Mouse (Mus musculus): Measurements from ENCODE around the gene Kdm5b. TPM values are rescaled to one million over a fixed set of nuclear protein-coding genes. Genes with fewer than 3 reads are reported as not detected.

Gene Kdm5b
- polyA plus RNA-seq, 1 experiment from 2014 or later: 16.5 TPM

GRCm38 (mm10) chr1:134653603-134654257 lies 93.8 kb downstream of the Kdm5b start:
- Histone ChIP-seq H3K27ac (no peak overlapping the region), H3K4me1 (0 out of 2 replicates have a peak, but pooled peaks cover 5% of the 10 kb centered on the region), H3K27me3 (replicated peaks) (peaks cover 65% of the 10 kb centered on the region), H3K4me3 (no peak overlapping the region), H3K9me3 (replicated peaks) (no peaks in the 10 kb centered on the region), H3K4me2 (no peak overlapping the region), H3K36me3 (no peaks in the 10 kb centered on the region), H3K9ac (no peak overlapping the region)
- 27% methylated on average over 10 of the region's 10 CpGs for WGBS (ENCODE audit: insufficient replicate concordance)
- ATAC-seq: no peak

GRCm38 (mm10) chr1:134658841-134659240 lies 98.9 kb downstream of the Kdm5b start:
- Histone ChIP-seq H3K4me3 (no peak overlapping the region), H3K36me3 (no peaks in the 10 kb centered on the region), H3K27ac (no peak overlapping the region), H3K27me3 (replicated peaks) (peaks cover 29% of the 10 kb centered on the region), H3K4me2 (no peak overlapping the region), H3K9ac (no peak overlapping the region), H3K4me1 (no peaks in the 10 kb centered on the region), H3K9me3 (replicated peaks) (no peaks in the 10 kb centered on the region)
- no peak for ATAC-seq
- WGBS (ENCODE audit: insufficient replicate concordance): 57% methylated on average over 7 of the region's 7 CpGs

- no peaks in the 10 kb centered on the region for H3K36me3 ChIP-seq
- H3K4me2 ChIP-seq: no peak overlapping the region
- peaks cover 27% of the 10 kb centered on the region; the same call in 1 of the 2 replicates for H3K27me3 ChIP-seq (replicated peaks)
- WGBS (ENCODE audit: insufficient replicate concordance): 46% methylated on average over 7 of the region's 7 CpGs
- no peak overlapping the region for H3K27ac ChIP-seq
- no peak overlapping the region; the same call in 1 of the 2 replicates for H3K9ac ChIP-seq
- H3K4me3 ChIP-seq: no peak overlapping the region
- no peaks in the 10 kb centered on the region for H3K4me1 ChIP-seq
- no peaks in the 10 kb centered on the region for H3K9me3 ChIP-seq (replicated peaks)
- no peak for ATAC-seq
Observed at GRCm38 (mm10) chr1:134660163-134660562, 100.2 kb downstream of the Kdm5b start.

- Histone ChIP-seq H3K36me3 (no peaks in the 10 kb centered on the region), H3K27me3 (replicated peaks) (no peaks in the 10 kb centered on the region; the same call in 1 of the 2 replicates), H3K27ac (no peak overlapping the region), H3K9me3 (replicated peaks) (no peaks in the 10 kb centered on the region), H3K4me3 (no peak overlapping the region), H3K9ac (no peak overlapping the region), H3K4me2 (no peak overlapping the region), H3K4me1 (no peaks in the 10 kb centered on the region)
- WGBS (ENCODE audit: insufficient replicate concordance): 63% methylated on average over 10 of the region's 10 CpGs
- ATAC-seq: no peak
Observed at GRCm38 (mm10) chr1:134671234-134672070, 111.5 kb downstream of the Kdm5b start.

- Histone ChIP-seq H3K4me3 (no peak overlapping the region), H3K4me2 (no peak overlapping the region), H3K4me1 (no peaks in the 10 kb centered on the region), H3K27me3 (replicated peaks) (no peaks in the 10 kb centered on the region; the same call in 1 of the 2 replicates), H3K9ac (no peak overlapping the region), H3K27ac (no peak overlapping the region), H3K36me3 (no peaks in the 10 kb centered on the region), H3K9me3 (replicated peaks) (no peaks in the 10 kb centered on the region)
- ATAC-seq: no peak
- WGBS (ENCODE audit: insufficient replicate concordance): 4% methylated on average over 1 of the region's 1 CpGs
Observed at GRCm38 (mm10) chr1:134674312-134674711, 114.3 kb downstream of the Kdm5b start.

GRCm38 (mm10) chr1:134679445-134679844 lies 119.5 kb downstream of the Kdm5b start:
- no peak for ATAC-seq
- Histone ChIP-seq H3K27ac (no peak overlapping the region), H3K4me1 (no peaks in the 10 kb centered on the region), H3K4me3 (no peak overlapping the region), H3K9ac (no peak overlapping the region), H3K4me2 (no peak overlapping the region), H3K36me3 (no peaks in the 10 kb centered on the region), H3K27me3 (replicated peaks) (peaks cover 8% of the 10 kb centered on the region; the same call in 1 of the 2 replicates), H3K9me3 (replicated peaks) (no peaks in the 10 kb centered on the region)
- 25% methylated on average over 4 of the region's 4 CpGs for WGBS (ENCODE audit: insufficient replicate concordance)

- 12% methylated on average over 6 of the region's 6 CpGs for WGBS (ENCODE audit: insufficient replicate concordance)
Observed at GRCm38 (mm10) chr1:134680617-134681016, 120.6 kb downstream of the Kdm5b start.

GRCm38 (mm10) chr1:134682460-134682859 lies 122.5 kb downstream of the Kdm5b start:
- H3K27me3 ChIP-seq (replicated peaks): peaks cover 8% of the 10 kb centered on the region; the same call in 1 of the 2 replicates
- H3K9me3 ChIP-seq (replicated peaks): no peaks in the 10 kb centered on the region
- H3K36me3 ChIP-seq: no peaks in the 10 kb centered on the region
- ATAC-seq: no peak
- H3K4me3 ChIP-seq: no peak overlapping the region
- WGBS (ENCODE audit: insufficient replicate concordance): 40% methylated on average over 9 of the region's 9 CpGs
- no peak overlapping the region for H3K4me2 ChIP-seq
- H3K27ac ChIP-seq: no peak overlapping the region
- no peaks in the 10 kb centered on the region for H3K4me1 ChIP-seq
- H3K9ac ChIP-seq: no peak overlapping the region

More at GRCm38 (mm10) chr1:134680617-134681016, 120.6 kb downstream of the Kdm5b start:
- Histone ChIP-seq H3K36me3 (no peaks in the 10 kb centered on the region), H3K4me3 (no peak overlapping the region), H3K27ac (no peak overlapping the region), H3K9me3 (replicated peaks) (no peaks in the 10 kb centered on the region), H3K4me2 (no peak overlapping the region), H3K9ac (no peak overlapping the region), H3K4me1 (no peaks in the 10 kb centered on the region), H3K27me3 (replicated peaks) (peaks cover 8% of the 10 kb centered on the region; the same call in 1 of the 2 replicates)
- ATAC-seq: no peak

Other genes with a start within 250 kb of the Kdm5b start
- 1.5 TPM in 2 replicates for gene Ppfia4, start 227.2 kb upstream of the Kdm5b start, polyA plus RNA-seq (2016; fragmentation: Nextera tagmentation; extraction: Ambion mirVana)
- 62.9 and 69.7 TPM in 2 replicates for gene Tmem183a, start 198.2 kb upstream of the Kdm5b start, polyA plus RNA-seq (2016; fragmentation: Nextera tagmentation; extraction: Ambion mirVana)
- gene 4933406M09Rik, start 174.2 kb upstream of the Kdm5b start, polyA plus RNA-seq (2016; fragmentation: Nextera tagmentation; extraction: Ambion mirVana): not detected in 2 replicates
- gene Cyb5r1, start 154.6 kb upstream of the Kdm5b start, polyA plus RNA-seq (2016; fragmentation: Nextera tagmentation; extraction: Ambion mirVana): 23.0 and 24.8 TPM in 2 replicates
- gene Adipor1, start 144.8 kb upstream of the Kdm5b start, polyA plus RNA-seq (2016; fragmentation: Nextera tagmentation; extraction: Ambion mirVana): 113 and 114 TPM in 2 replicates
- gene Klhl12, start 104.6 kb upstream of the Kdm5b start, polyA plus RNA-seq (2016; fragmentation: Nextera tagmentation; extraction: Ambion mirVana): 40.2 and 41.7 TPM in 2 replicates
- 23.5 and 24.2 TPM in 2 replicates for gene Rabif, start 65.5 kb upstream of the Kdm5b start, polyA plus RNA-seq (2016; fragmentation: Nextera tagmentation; extraction: Ambion mirVana)
- not detected in 2 replicates for gene Mgat4e, start 10.5 kb upstream of the Kdm5b start, polyA plus RNA-seq (2016; fragmentation: Nextera tagmentation; extraction: Ambion mirVana)
- gene Syt2, start 86.5 kb downstream of the Kdm5b start, polyA plus RNA-seq (2016; fragmentation: Nextera tagmentation; extraction: Ambion mirVana): 0.06 and 0.32 TPM in 2 replicates